Mouse (Mus musculus) megakaryocyte, embryonic 14.5 days (primary cell): ENCODE data around the gene Msl1. TPM values are rescaled to one million over a fixed set of nuclear protein-coding genes. Genes with fewer than 3 reads are reported as not detected.

Source experiments
- H3K27me3 ChIP-seq: replicated peaks from 2 replicates; pipeline ENCODE3; 2012; ENCODE audit warnings: inconsistent platforms
- H3K36me3 ChIP-seq: replicated peaks from 2 replicates; pipeline ENCODE3; 2012; ENCODE audit warnings: low read length, inconsistent platforms, mixed read lengths
- H3K4me1 ChIP-seq: 2 replicates; pipeline ENCODE4 v1.6.1; 2012; ENCODE audit warnings: inconsistent platforms
- H3K4me3 ChIP-seq: replicated peaks from 2 replicates; pipeline ENCODE3; 2012; ENCODE audit warnings: moderate library complexity, mild to moderate bottlenecking, inconsistent platforms
- H3K9me3 ChIP-seq: 2 replicates; pipeline ENCODE4 v1.6.1; 2012; ENCODE audit warnings: inconsistent platforms
- FLI1 ChIP-seq: IDR thresholded peaks from 2 replicates; pipeline ENCODE4 v1.6.1; 2012; ENCODE audit warnings: low read length, inconsistent platforms, mixed read lengths
- GATA1 ChIP-seq: IDR thresholded peaks from 3 replicates; pipeline ENCODE4 v1.6.1; 2012; ENCODE audit warnings: mixed read lengths, low read length, inconsistent platforms, borderline replicate concordance
- polyA plus RNA-seq: library from polyadenylated mRNA; stranded (reverse); fragments of >175 nt; gene quantifications from 2 replicates; pipeline ENCODE4 v1.2.3, GENCODE M21; 2012; ENCODE audit warnings: low replicate concordance; ENCODE audit not compliant: insufficient read depth

Gene Msl1
- polyA plus RNA-seq, 1 experiment, result 30.0 TPM

DNA sequence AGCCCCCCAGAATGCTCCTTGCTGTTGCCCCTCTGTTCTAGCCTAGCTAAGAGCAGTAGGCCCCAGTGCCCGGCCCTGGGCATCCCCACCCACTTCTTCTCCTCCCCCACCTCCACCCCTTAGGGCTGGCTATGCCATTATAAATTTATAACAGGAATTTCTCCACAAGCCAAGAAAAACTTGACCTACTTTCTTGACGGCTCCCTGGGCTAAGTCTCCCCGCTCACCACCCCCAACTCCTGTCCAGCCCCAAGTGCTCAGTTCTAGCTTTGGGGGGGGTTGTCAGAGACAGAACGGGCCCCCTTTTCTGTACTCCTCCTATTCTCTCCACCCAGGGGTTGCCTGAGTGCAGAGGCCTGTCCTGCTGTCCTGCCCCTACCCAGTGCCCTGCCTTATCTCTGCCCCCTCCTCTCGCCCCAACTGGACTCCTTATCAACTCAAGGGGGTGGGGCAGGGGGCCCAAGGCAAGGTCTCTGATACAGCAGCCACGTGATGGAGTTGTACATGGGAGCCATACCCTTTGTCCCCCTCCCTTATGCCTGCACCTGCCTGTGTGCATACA lies 44.0 kb upstream of the Msl1 start:
- TF ChIP-seq FLI1 (no peak), GATA1 (no peak)
- Histone ChIP-seq H3K9me3 (no peaks in the 10 kb centered on the region), H3K27me3 (no peaks in the 10 kb centered on the region), H3K4me1 (peaks cover 100% of the 10 kb centered on the region), H3K36me3 (peaks cover 46% of the 10 kb centered on the region), H3K4me3 (peak overlapping the region; percentile 85)

GRCm38 (mm10) chr11:98752562-98753140 lies 42.7 kb upstream of the Msl1 start:
- H3K4me3 ChIP-seq, result peak overlapping the region; percentile 30
- H3K4me1 ChIP-seq, result peaks cover 97% of the 10 kb centered on the region
- no peaks in the 10 kb centered on the region for H3K27me3 ChIP-seq
- H3K36me3 ChIP-seq, result peaks cover 60% of the 10 kb centered on the region
- no peak for TF ChIP-seq FLI1
- no peak for TF ChIP-seq GATA1
- no peaks in the 10 kb centered on the region for H3K9me3 ChIP-seq

GRCm38 (mm10) chr11:98753264-98753663 lies 42.1 kb upstream of the Msl1 start:
- Histone ChIP-seq H3K9me3 (no peaks in the 10 kb centered on the region), H3K36me3 (peaks cover 64% of the 10 kb centered on the region), H3K27me3 (no peaks in the 10 kb centered on the region), H3K4me1 (peaks cover 91% of the 10 kb centered on the region), H3K4me3 (peak overlapping the region; percentile 77)
- TF ChIP-seq FLI1 (no peak), GATA1 (no peak)

GRCm38 (mm10) chr11:98754151-98754620 lies 41.1 kb upstream of the Msl1 start:
- Histone ChIP-seq H3K27me3 (no peaks in the 10 kb centered on the region), H3K9me3 (no peaks in the 10 kb centered on the region), H3K4me1 (peaks cover 82% of the 10 kb centered on the region), H3K36me3 (peaks cover 69% of the 10 kb centered on the region), H3K4me3 (peak overlapping the region; percentile 84)
- TF ChIP-seq FLI1 (no peak), GATA1 (no peak)

GRCm38 (mm10) chr11:98754621-98755181 lies 40.6 kb upstream of the Msl1 start:
- Histone ChIP-seq H3K4me1 (peaks cover 77% of the 10 kb centered on the region), H3K4me3 (peak overlapping the region; percentile 84), H3K36me3 (peaks cover 73% of the 10 kb centered on the region), H3K27me3 (no peaks in the 10 kb centered on the region), H3K9me3 (no peaks in the 10 kb centered on the region)
- TF ChIP-seq GATA1 (no peak), FLI1 (no peak)

- Histone ChIP-seq H3K9me3 (no peaks in the 10 kb centered on the region; the same call in 1 of the 2 replicates), H3K4me3 (no peak overlapping the region), H3K36me3 (peaks cover 77% of the 10 kb centered on the region), H3K27me3 (no peaks in the 10 kb centered on the region), H3K4me1 (peaks cover 65% of the 10 kb centered on the region)
- no peak for TF ChIP-seq GATA1
- TF ChIP-seq FLI1, result no peak
These were observed 39.5 kb upstream of the Msl1 start for GRCm38 (mm10) chr11:98755726-98756380.

DNA sequence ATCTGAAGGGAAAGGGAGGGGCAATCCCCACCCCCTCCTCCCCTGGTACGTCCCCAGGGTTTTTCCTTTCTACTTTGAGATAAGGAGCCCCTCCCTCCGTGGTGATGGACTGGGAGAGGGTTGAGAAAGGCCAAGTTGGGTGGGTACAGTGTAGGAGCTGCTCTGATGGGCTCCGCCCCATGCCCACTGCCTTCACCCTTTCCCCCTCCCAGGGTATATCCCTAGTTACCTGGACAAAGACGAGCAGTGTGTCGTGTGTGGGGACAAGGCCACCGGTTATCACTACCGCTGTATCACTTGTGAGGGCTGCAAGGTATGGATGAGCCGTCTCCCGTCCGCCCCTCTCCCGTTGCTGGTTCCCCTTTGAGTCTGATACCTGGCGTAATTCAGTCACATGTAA lies 38.6 kb upstream of the Msl1 start:
- TF ChIP-seq FLI1 (no peak), GATA1 (no peak)
- Histone ChIP-seq H3K4me3 (peak overlapping the region; percentile 10), H3K4me1 (peaks cover 57% of the 10 kb centered on the region), H3K27me3 (no peaks in the 10 kb centered on the region), H3K9me3 (no peaks in the 10 kb centered on the region; the same call in 1 of the 2 replicates), H3K36me3 (peaks cover 85% of the 10 kb centered on the region)

GRCm38 (mm10) chr11:98761939-98762338 lies 33.4 kb upstream of the Msl1 start:
- Histone ChIP-seq H3K9me3 (no peaks in the 10 kb centered on the region; the same call in 1 of the 2 replicates), H3K36me3 (peaks cover 88% of the 10 kb centered on the region), H3K4me3 (no peak overlapping the region), H3K27me3 (no peaks in the 10 kb centered on the region), H3K4me1 (peaks cover 55% of the 10 kb centered on the region)
- TF ChIP-seq GATA1, result no peak
- no peak for TF ChIP-seq FLI1

- H3K27me3 ChIP-seq, result no peaks in the 10 kb centered on the region
- peaks cover 61% of the 10 kb centered on the region for H3K4me1 ChIP-seq
- no peak for TF ChIP-seq GATA1
- TF ChIP-seq FLI1, result no peak
- H3K9me3 ChIP-seq, result no peaks in the 10 kb centered on the region; the same call in 1 of the 2 replicates
- no peak overlapping the region for H3K4me3 ChIP-seq
- peaks cover 85% of the 10 kb centered on the region for H3K36me3 ChIP-seq
These were observed 32.4 kb upstream of the Msl1 start for GRCm38 (mm10) chr11:98762756-98763501.

- Histone ChIP-seq H3K4me1 (peaks cover 66% of the 10 kb centered on the region), H3K36me3 (peaks cover 87% of the 10 kb centered on the region)
These were observed 31.8 kb upstream of the Msl1 start for GRCm38 (mm10) chr11:98763502-98763861.

More at GRCm38 (mm10) chr11:98763502-98763861, 31.8 kb upstream of the Msl1 start:
- Histone ChIP-seq H3K9me3 (no peaks in the 10 kb centered on the region; the same call in 1 of the 2 replicates), H3K4me3 (peak overlapping the region; percentile 28), H3K27me3 (no peaks in the 10 kb centered on the region)
- TF ChIP-seq FLI1 (no peak), GATA1 (no peak)
